Mouse (Mus musculus): ENCODE data around the gene Hand1. TPM values are rescaled to one million over a fixed set of nuclear protein-coding genes. Genes with fewer than 3 reads are reported as not detected.

Hand1 gene
- polyA plus RNA-seq, 2 experiments, result 1.6 to 2.2 TPM

GRCm38 (mm10) chr11:57809732-57810098 lies 22.9 kb downstream of the Hand1 start:
- 88% methylated on average over 8 of the region's 8 CpGs for WGBS
- no peak overlapping the region for H3K4me3 ChIP-seq (replicated peaks; ENCODE audit: low read length)
- H3K9me3 ChIP-seq (ENCODE audit: control insufficient read depth, low read length), result no peaks in the 10 kb centered on the region
- no peak overlapping the region for H3K9ac ChIP-seq (ENCODE audit: low read depth, low read length, severe bottlenecking)
- no peak overlapping the region for H3K27ac ChIP-seq (replicated peaks; ENCODE audit: low read depth, low read length)
- H3K27me3 ChIP-seq (ENCODE audit: control insufficient read depth, insufficient read depth, low read length), result no peaks in the 10 kb centered on the region
- no peaks in the 10 kb centered on the region for H3K4me1 ChIP-seq (ENCODE audit: control insufficient read depth, insufficient read depth, low read length)
- peaks cover 56% of the 10 kb centered on the region for H3K36me3 ChIP-seq (ENCODE audit: control insufficient read depth, insufficient read depth, low read length)
- no peak for TF ChIP-seq POLR2A (IDR thresholded peaks at IDR 0.05; ENCODE audit: borderline replicate concordance, extremely low read depth, insufficient read depth, insufficient read length)
- no peak for ATAC-seq (ENCODE audit: low FRiP score, low read depth)
- H3K4me2 ChIP-seq (replicated peaks; ENCODE audit: low read depth, low read length, severe bottlenecking), result no peak overlapping the region
- no peak for DNase-seq (ENCODE audit: low spot score)

- no peak for DNase-seq (ENCODE audit: low spot score)
- peaks cover 56% of the 10 kb centered on the region for H3K36me3 ChIP-seq (ENCODE audit: control insufficient read depth, insufficient read depth, low read length)
- H3K27ac ChIP-seq (replicated peaks; ENCODE audit: low read depth, low read length), result no peak overlapping the region
- ATAC-seq (ENCODE audit: low FRiP score, low read depth), result no peak
- H3K9me3 ChIP-seq (ENCODE audit: control insufficient read depth, low read length), result no peaks in the 10 kb centered on the region
- TF ChIP-seq POLR2A (IDR thresholded peaks at IDR 0.05; ENCODE audit: borderline replicate concordance, extremely low read depth, insufficient read depth, insufficient read length), result no peak
- H3K4me2 ChIP-seq (replicated peaks; ENCODE audit: low read depth, low read length, severe bottlenecking), result no peak overlapping the region
- H3K4me1 ChIP-seq (ENCODE audit: control insufficient read depth, insufficient read depth, low read length), result no peaks in the 10 kb centered on the region
- H3K9ac ChIP-seq (ENCODE audit: low read depth, low read length, severe bottlenecking), result no peak overlapping the region
- 90% methylated on average over 17 of the region's 17 CpGs for WGBS
- no peak overlapping the region for H3K4me3 ChIP-seq (replicated peaks; ENCODE audit: low read length)
- H3K27me3 ChIP-seq (ENCODE audit: control insufficient read depth, insufficient read depth, low read length), result no peaks in the 10 kb centered on the region
These were observed 23.4 kb downstream of the Hand1 start for GRCm38 (mm10) chr11:57809017-57809731.

- no peak for TF ChIP-seq POLR2A (IDR thresholded peaks at IDR 0.05; ENCODE audit: borderline replicate concordance, extremely low read depth, insufficient read depth, insufficient read length)
- Histone ChIP-seq H3K4me2 (replicated peaks; ENCODE audit: low read depth, low read length, severe bottlenecking) (no peak overlapping the region), H3K9ac (ENCODE audit: low read depth, low read length, severe bottlenecking) (no peak overlapping the region), H3K9me3 (ENCODE audit: control insufficient read depth, low read length) (no peaks in the 10 kb centered on the region), H3K4me3 (replicated peaks; ENCODE audit: low read length) (no peak overlapping the region), H3K27me3 (ENCODE audit: control insufficient read depth, insufficient read depth, low read length) (no peaks in the 10 kb centered on the region), H3K27ac (replicated peaks; ENCODE audit: low read depth, low read length) (no peak overlapping the region), H3K36me3 (ENCODE audit: control insufficient read depth, insufficient read depth, low read length) (peaks cover 33% of the 10 kb centered on the region), H3K4me1 (ENCODE audit: control insufficient read depth, insufficient read depth, low read length) (peaks cover 20% of the 10 kb centered on the region)
- no peak for ATAC-seq (ENCODE audit: low FRiP score, low read depth)
- WGBS, result 64% methylated on average over 3 of the region's 3 CpGs
- no peak for DNase-seq (ENCODE audit: low spot score)
These were observed 27.6 kb downstream of the Hand1 start for GRCm38 (mm10) chr11:57805047-57805446.

- Histone ChIP-seq H3K4me2 (replicated peaks; ENCODE audit: low read depth, low read length, severe bottlenecking) (peak overlapping the region; percentile 98), H3K9me3 (ENCODE audit: control insufficient read depth, low read length) (no peaks in the 10 kb centered on the region), H3K4me3 (replicated peaks; ENCODE audit: low read length) (peak overlapping the region; percentile 94), H3K9ac (ENCODE audit: low read depth, low read length, severe bottlenecking) (peak overlapping the region; percentile 89), H3K27ac (replicated peaks; ENCODE audit: low read depth, low read length) (no peak overlapping the region), H3K27me3 (ENCODE audit: control insufficient read depth, insufficient read depth, low read length) (no peaks in the 10 kb centered on the region), H3K4me1 (ENCODE audit: control insufficient read depth, insufficient read depth, low read length) (peaks cover 21% of the 10 kb centered on the region), H3K36me3 (ENCODE audit: control insufficient read depth, insufficient read depth, low read length) (peaks cover 12% of the 10 kb centered on the region)
- ATAC-seq (ENCODE audit: low FRiP score, low read depth) (no peak), DNase-seq (ENCODE audit: low spot score) (no peak)
- 0% methylated on average over 18 of the region's 18 CpGs for WGBS
- TF ChIP-seq POLR2A (IDR thresholded peaks at IDR 0.05; ENCODE audit: borderline replicate concordance, extremely low read depth, insufficient read depth, insufficient read length), result no peak
These were observed 30.1 kb downstream of the Hand1 start for GRCm38 (mm10) chr11:57802511-57802870.

- H3K9ac ChIP-seq (ENCODE audit: low read depth, low read length, severe bottlenecking), result peak overlapping the region; percentile 89
- ATAC-seq (ENCODE audit: low FRiP score, low read depth), result peak; percentile 42
- H3K27ac ChIP-seq (replicated peaks; ENCODE audit: low read depth, low read length), result 0 out of 2 replicates have a peak overlapping the region, but pooled peaks have one; percentile 33
- peak overlapping the region; percentile 94 for H3K4me3 ChIP-seq (replicated peaks; ENCODE audit: low read length)
- 1% methylated on average over 34 of the region's 85 CpGs for WGBS
- peak overlapping the region; percentile 98 for H3K4me2 ChIP-seq (replicated peaks; ENCODE audit: low read depth, low read length, severe bottlenecking)
- DNase-seq (ENCODE audit: low spot score), result no peak
- no peak for TF ChIP-seq POLR2A (IDR thresholded peaks at IDR 0.05; ENCODE audit: borderline replicate concordance, extremely low read depth, insufficient read depth, insufficient read length)
- peaks cover 21% of the 10 kb centered on the region for H3K4me1 ChIP-seq (ENCODE audit: control insufficient read depth, insufficient read depth, low read length)
- peaks cover 9% of the 10 kb centered on the region; the same call in 1 of the 2 replicates for H3K36me3 ChIP-seq (ENCODE audit: control insufficient read depth, insufficient read depth, low read length)
- no peaks in the 10 kb centered on the region for H3K27me3 ChIP-seq (ENCODE audit: control insufficient read depth, insufficient read depth, low read length)
- no peaks in the 10 kb centered on the region for H3K9me3 ChIP-seq (ENCODE audit: control insufficient read depth, low read length)
These were observed 30.7 kb downstream of the Hand1 start for GRCm38 (mm10) chr11:57801766-57802510.

All from limb, embryonic 14.5 days (tissue).